Comparison of ENCODE assay signal across 13 mouse cellular contexts in the genomic region with DNA sequence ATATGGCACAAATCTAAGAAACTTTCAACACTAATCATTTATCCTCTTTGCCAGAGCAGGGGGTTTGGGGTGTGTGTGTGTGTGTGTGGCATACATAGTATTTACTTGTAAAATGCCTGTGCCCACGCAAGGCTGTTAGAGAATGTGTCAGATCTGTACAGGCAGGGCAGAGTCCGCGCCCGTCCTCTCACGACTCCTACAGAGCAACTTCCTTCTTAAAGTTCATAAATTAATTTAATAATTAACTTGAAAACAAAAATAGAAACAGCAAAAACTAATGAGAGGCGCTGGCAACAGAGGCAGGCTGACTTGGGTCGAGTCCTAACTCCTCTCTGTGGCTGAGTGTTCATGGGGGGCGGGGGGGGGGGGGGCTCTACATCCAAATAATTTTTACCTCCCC. TPM values are rescaled to one million over a fixed set of nuclear protein-coding genes. Genes with fewer than 3 reads are reported as not detected.
DNase-seq lines count a peak whose midpoint lies in the region; ATAC-seq and TF ChIP-seq lines count a peak whose summit lies in the region.
"Had no signal": no experiment of that assay in that cellular context is flagged by ENCODE, and none has a peak within 500 bp of the region (broad histone marks: within the 10 kb centered on the region; RNA-seq: fewer than 3 reads in every experiment).

No protein-coding gene starts in this region.

- no peaks in the 10 kb centered on the region for H3K36me3 ChIP-seq in liver, adult 2 months (ENCODE audit: control insufficient read depth, insufficient read depth, low read length)
- H3K36me3 ChIP-seq in liver, embryonic 11.5 days (ENCODE audit: control insufficient read depth, insufficient read depth, low read length) = no peaks in the 10 kb centered on the region
- H3K36me3 ChIP-seq: heart, embryonic 15.5 days; midbrain, embryonic 15.5 days; neural tube, embryonic 15.5 days had no signal

- TF ChIP-seq POLR2A in liver, adult 2 months (IDR thresholded peaks at IDR 0.05; ENCODE audit: extremely low read depth, insufficient read depth, low read length) = no peak
- no peak for TF ChIP-seq POLR2A in bone marrow macrophage, adult 2 months (IDR thresholded peaks at IDR 0.05; ENCODE audit: borderline replicate concordance, low read depth, low read length)

- peak overlapping the region; percentile 31; the same call in 1 of the 2 replicates for H3K27ac ChIP-seq in liver, adult 2 months (replicated peaks; ENCODE audit: insufficient read depth, low read depth, low read length)
- no peak overlapping the region for H3K27ac ChIP-seq in liver, embryonic 11.5 days (ENCODE audit: low read depth, low read length)
- peak overlapping the region; percentile 99 for H3K27ac ChIP-seq in bone marrow macrophage, adult 2 months (ENCODE audit: insufficient read depth, low read depth, low read length)
- H3K27ac ChIP-seq: midbrain, embryonic 15.5 days; neural tube, embryonic 15.5 days had no signal

- no peaks in the 10 kb centered on the region for H3K9me3 ChIP-seq in liver, embryonic 11.5 days (ENCODE audit: control insufficient read depth, low read length)
- H3K9me3 ChIP-seq: heart, embryonic 15.5 days; midbrain, embryonic 15.5 days; neural tube, embryonic 15.5 days had no signal

- no peak overlapping the region; the same call in 1 of the 2 replicates for H3K4me2 ChIP-seq in liver, embryonic 11.5 days

- peaks cover 46% of the 10 kb centered on the region for H3K79me2 ChIP-seq in liver, adult 2 months (ENCODE audit: control insufficient read depth, insufficient read depth, low read length)

- peaks cover 31% of the 10 kb centered on the region for H3K4me1 ChIP-seq in liver, adult 2 months (ENCODE audit: control insufficient read depth, insufficient read depth, low read length)
- H3K4me1 ChIP-seq in liver, embryonic 11.5 days (replicated peaks; ENCODE audit: control insufficient read depth, insufficient read depth, low read length) = peaks cover 48% of the 10 kb centered on the region
- H3K4me1 ChIP-seq in bone marrow macrophage, adult 2 months (ENCODE audit: control insufficient read depth, insufficient read depth, low read length) = peaks cover 43% of the 10 kb centered on the region

- DNase-seq in liver, adult 2 months (ENCODE audit: extremely low read depth, low read depth, low spot score) = peak; percentile 59
- DNase-seq in liver, embryonic 11.5 days (ENCODE audit: low spot score) = no peak
- peak; percentile 60 for DNase-seq in kidney, adult 18-20 months
- peak; percentile 52 to 65 for DNase-seq in kidney, postnatal 4 days
- DNase-seq in left cerebral cortex, postnatal 25 days (ENCODE audit: low spot score in 2 of 2) = no peak
- DNase-seq in adrenal gland, postnatal 25 days = no peak
- no peak for DNase-seq in thymus, postnatal 25 days
- DNase-seq: cerebellum, adult 11-12 months; gastrocnemius, postnatal 14 days had no signal

- 3% methylated on average over 8 of the region's 8 CpGs for WGBS in liver, adult 2 months
- WGBS in liver, embryonic 11.5 days = 75% methylated on average over 8 of the region's 8 CpGs

- no peak overlapping the region for H3K9ac ChIP-seq in liver, adult 2 months (ENCODE audit: low read depth, low read length)
- no peak overlapping the region; the same call in 1 of the 2 replicates for H3K9ac ChIP-seq in liver, embryonic 11.5 days (ENCODE audit: low read depth, low read length)
- H3K9ac ChIP-seq: midbrain, embryonic 15.5 days; neural tube, embryonic 15.5 days had no signal

- intact Hi-C loops in left cerebral cortex, postnatal 25 days (cut with DNase I) = no loop called here

- ATAC-seq in liver, embryonic 11.5 days (replicated peaks; ENCODE audit: low FRiP score) = no peak
- ATAC-seq: midbrain, embryonic 15.5 days had no signal

- H3K27me3 ChIP-seq in liver, adult 2 months (ENCODE audit: control insufficient read depth, insufficient read depth, low read length) = no peaks in the 10 kb centered on the region
- no peaks in the 10 kb centered on the region for H3K27me3 ChIP-seq in liver, embryonic 11.5 days (replicated peaks; ENCODE audit: control insufficient read depth, insufficient read depth, low read length)
- H3K27me3 ChIP-seq: heart, embryonic 15.5 days; midbrain, embryonic 15.5 days; neural tube, embryonic 15.5 days had no signal

- TF ChIP-seq CTCF in liver, adult 2 months (IDR thresholded peaks at IDR 0.05; ENCODE audit: low read depth, low read length) = no peak
- TF ChIP-seq CTCF in bone marrow macrophage, adult 2 months (IDR thresholded peaks at IDR 0.05; ENCODE audit: low read depth, low read length) = no peak

- no peak overlapping the region for H3K4me3 ChIP-seq in liver, adult 2 months (ENCODE audit: insufficient read depth, low read depth, low read length)
- H3K4me3 ChIP-seq in liver, embryonic 11.5 days (ENCODE audit: low read depth, low read length) = no peak overlapping the region
- H3K4me3 ChIP-seq in bone marrow macrophage, adult 2 months (ENCODE audit: insufficient read depth, low read length) = peak overlapping the region; percentile 45
- H3K4me3 ChIP-seq: heart, embryonic 15.5 days; midbrain, embryonic 15.5 days; neural tube, embryonic 15.5 days had no signal

RNA-seq across cellular contexts. Expression of a gene that starts 4.6 kb away (rescaled TPM):
- 7.9 and 8.7 TPM in 2 replicates for total RNA-seq in liver, adult 2 months (2014; rRNA removed)
- polyA plus RNA-seq in liver, adult 2 months (2012; rRNA removed) = 4.5 and 4.6 TPM in 2 replicates
- polyA plus RNA-seq in liver, embryonic 11.5 days (2014; fragmentation: Nextera tagmentation; extraction: Ambion mirVana) = 19.8 and 20.6 TPM in 2 replicates
- polyA plus RNA-seq in bone marrow macrophage, adult 2 months (2012; ENCODE audit: insufficient read depth, insufficient read length, missing spikeins) = 58.7 and 61.5 TPM in 2 replicates
- total RNA-seq in left cerebral cortex, postnatal 25 days (2021) = 10 to 100 TPM in 1 of 2 experiments, 1 to 10 TPM in 1; 8.8 to 10.3 TPM
- 60.6 and 62.2 TPM in 2 replicates for total RNA-seq in adrenal gland, postnatal 25 days (2021)

Comparison
In these comparisons a context has a peak if more than half of its experiments do, and no peak if none do; other contexts are left out.
1. DNase-seq: peak in liver, adult 2 months (single experiment), kidney, adult 18-20 months (single experiment) and kidney, postnatal 4 days (2 of 2); none in liver, embryonic 11.5 days (single experiment), left cerebral cortex, postnatal 25 days (0 of 2), adrenal gland, postnatal 25 days (single experiment) and thymus, postnatal 25 days (single experiment).